Mouse (Mus musculus): ENCODE results near the gene Coro1c. TPM values are rescaled to one million over a fixed set of nuclear protein-coding genes. Genes with fewer than 3 reads are reported as not detected.

The Coro1c gene
- 129 and 144 TPM in 2 replicates for polyA plus RNA-seq (2015; fragmentation: Nextera tagmentation; extraction: Ambion mirVana)

- H3K4me2 ChIP-seq = peak within 1 kb of the TSS; percentile 81
- H3K27me3 ChIP-seq (replicated peaks) = no peaks in the 10 kb centered on the region
- H3K9ac ChIP-seq = peak within 1 kb of the TSS; percentile 91
- peak within 1 kb of the TSS; percentile 97 for H3K27ac ChIP-seq
- H3K9me3 ChIP-seq = no peaks in the 10 kb centered on the region
- H3K4me1 ChIP-seq = peaks cover 20% of the 10 kb centered on the region
- peak within 1 kb of the TSS; percentile 98 for H3K4me3 ChIP-seq (replicated peaks)
- under 1% methylated on average over 63 of the region's 68 CpGs for WGBS
- H3K36me3 ChIP-seq = no peaks in the 10 kb centered on the region
- peak; percentile 87 for ATAC-seq (ENCODE audit: insufficient read depth, low FRiP score, low read depth)
These were observed at the start of gene Coro1c for GRCm38 (mm10) chr5:113908592-113909441. Gene Coro1c (minus strand): TSS chr5:113908758.

- no peak for ATAC-seq (ENCODE audit: insufficient read depth, low FRiP score, low read depth)
- Histone ChIP-seq H3K4me2 (no peak overlapping the region), H3K4me3 (replicated peaks) (no peak overlapping the region), H3K9ac (no peak overlapping the region), H3K4me1 (0 out of 2 replicates have a peak, but pooled peaks cover 2% of the 10 kb centered on the region), H3K27ac (no peak overlapping the region), H3K27me3 (replicated peaks) (no peaks in the 10 kb centered on the region), H3K36me3 (peaks cover 28% of the 10 kb centered on the region), H3K9me3 (no peaks in the 10 kb centered on the region)
- 5% methylated on average over 4 of the region's 4 CpGs for WGBS
These were observed 48.0 kb upstream of the Coro1c start for GRCm38 (mm10) chr5:113956510-113956909.

- 92% methylated on average over 8 of the region's 8 CpGs for WGBS
- Histone ChIP-seq H3K9me3 (no peaks in the 10 kb centered on the region), H3K4me3 (replicated peaks) (no peak overlapping the region), H3K27me3 (replicated peaks) (no peaks in the 10 kb centered on the region), H3K27ac (no peak overlapping the region), H3K9ac (no peak overlapping the region), H3K4me1 (0 out of 2 replicates have a peak, but pooled peaks cover 2% of the 10 kb centered on the region), H3K36me3 (peaks cover 31% of the 10 kb centered on the region), H3K4me2 (no peak overlapping the region)
- no peak for ATAC-seq (ENCODE audit: insufficient read depth, low FRiP score, low read depth)
These were observed 47.1 kb upstream of the Coro1c start for GRCm38 (mm10) chr5:113955691-113956090.

- Histone ChIP-seq H3K9ac (no peak overlapping the region), H3K27me3 (replicated peaks) (no peaks in the 10 kb centered on the region), H3K27ac (no peak overlapping the region), H3K4me1 (0 out of 2 replicates have a peak, but pooled peaks cover 2% of the 10 kb centered on the region), H3K4me2 (no peak overlapping the region), H3K9me3 (no peaks in the 10 kb centered on the region), H3K4me3 (replicated peaks) (no peak overlapping the region), H3K36me3 (peaks cover 35% of the 10 kb centered on the region)
- no peak for ATAC-seq (ENCODE audit: insufficient read depth, low FRiP score, low read depth)
- 88% methylated on average over 5 of the region's 5 CpGs for WGBS
These were observed 46.7 kb upstream of the Coro1c start for GRCm38 (mm10) chr5:113955281-113955680.

GRCm38 (mm10) chr5:113954421-113954820 lies 45.9 kb upstream of the Coro1c start:
- no peak overlapping the region for H3K27ac ChIP-seq
- H3K9ac ChIP-seq = no peak overlapping the region
- no peak overlapping the region for H3K4me3 ChIP-seq (replicated peaks)
- H3K9me3 ChIP-seq = no peaks in the 10 kb centered on the region
- 14% methylated on average over 7 of the region's 7 CpGs for WGBS
- no peak for ATAC-seq (ENCODE audit: insufficient read depth, low FRiP score, low read depth)
- H3K4me2 ChIP-seq = no peak overlapping the region
- peaks cover 43% of the 10 kb centered on the region for H3K36me3 ChIP-seq
- no peaks in the 10 kb centered on the region for H3K27me3 ChIP-seq (replicated peaks)
- no peaks in the 10 kb centered on the region for H3K4me1 ChIP-seq

GRCm38 (mm10) chr5:113952519-113952918 lies 44.0 kb upstream of the Coro1c start:
- Histone ChIP-seq H3K27me3 (replicated peaks) (no peaks in the 10 kb centered on the region), H3K9me3 (no peaks in the 10 kb centered on the region), H3K9ac (no peak overlapping the region), H3K4me3 (replicated peaks) (no peak overlapping the region), H3K4me1 (no peaks in the 10 kb centered on the region), H3K27ac (no peak overlapping the region), H3K36me3 (peaks cover 45% of the 10 kb centered on the region), H3K4me2 (no peak overlapping the region)
- WGBS = 60% methylated on average over 10 of the region's 10 CpGs
- ATAC-seq (ENCODE audit: insufficient read depth, low FRiP score, low read depth) = no peak

GRCm38 (mm10) chr5:113951693-113952071 lies 43.1 kb upstream of the Coro1c start:
- Histone ChIP-seq H3K9me3 (no peaks in the 10 kb centered on the region), H3K4me2 (no peak overlapping the region), H3K4me1 (no peaks in the 10 kb centered on the region), H3K4me3 (replicated peaks) (no peak overlapping the region), H3K9ac (no peak overlapping the region), H3K36me3 (peaks cover 44% of the 10 kb centered on the region), H3K27me3 (replicated peaks) (no peaks in the 10 kb centered on the region), H3K27ac (no peak overlapping the region)
- WGBS = 37% methylated on average over 11 of the region's 11 CpGs
- 0 out of 2 replicates have a peak, but pooled peaks have one; percentile 17 for ATAC-seq (ENCODE audit: insufficient read depth, low FRiP score, low read depth)

GRCm38 (mm10) chr5:113950786-113951692 lies 42.5 kb upstream of the Coro1c start:
- H3K4me1 ChIP-seq = no peaks in the 10 kb centered on the region
- H3K9ac ChIP-seq = no peak overlapping the region
- WGBS = 74% methylated on average over 19 of the region's 19 CpGs
- H3K36me3 ChIP-seq = peaks cover 44% of the 10 kb centered on the region
- no peaks in the 10 kb centered on the region for H3K9me3 ChIP-seq
- H3K4me2 ChIP-seq = no peak overlapping the region
- H3K27me3 ChIP-seq (replicated peaks) = no peaks in the 10 kb centered on the region
- no peak overlapping the region for H3K27ac ChIP-seq
- ATAC-seq (ENCODE audit: insufficient read depth, low FRiP score, low read depth) = peak; percentile 32; the same call in 1 of the 2 replicates
- H3K4me3 ChIP-seq (replicated peaks) = no peak overlapping the region

- Histone ChIP-seq H3K9me3 (no peaks in the 10 kb centered on the region), H3K4me1 (no peaks in the 10 kb centered on the region), H3K4me2 (no peak overlapping the region), H3K9ac (no peak overlapping the region), H3K27ac (no peak overlapping the region), H3K36me3 (peaks cover 38% of the 10 kb centered on the region), H3K27me3 (replicated peaks) (no peaks in the 10 kb centered on the region), H3K4me3 (replicated peaks) (no peak overlapping the region)
- ATAC-seq (ENCODE audit: insufficient read depth, low FRiP score, low read depth) = no peak
- 91% methylated on average over 17 of the region's 17 CpGs for WGBS
These were observed 41.6 kb upstream of the Coro1c start for GRCm38 (mm10) chr5:113950133-113950532.

- H3K36me3 ChIP-seq = peaks cover 56% of the 10 kb centered on the region
- no peaks in the 10 kb centered on the region for H3K4me1 ChIP-seq
- H3K27me3 ChIP-seq (replicated peaks) = no peaks in the 10 kb centered on the region
- no peak overlapping the region for H3K4me2 ChIP-seq
- ATAC-seq (ENCODE audit: insufficient read depth, low FRiP score, low read depth) = no peak
- H3K9me3 ChIP-seq = no peaks in the 10 kb centered on the region
- no peak overlapping the region for H3K27ac ChIP-seq
- H3K4me3 ChIP-seq (replicated peaks) = no peak overlapping the region
- no peak overlapping the region for H3K9ac ChIP-seq
- WGBS = 73% methylated on average over 2 of the region's 2 CpGs
These were observed 38.7 kb upstream of the Coro1c start for GRCm38 (mm10) chr5:113947280-113947679.

GRCm38 (mm10) chr5:113945126-113945525 lies 36.6 kb upstream of the Coro1c start:
- Histone ChIP-seq H3K9ac (no peak overlapping the region), H3K27me3 (replicated peaks) (no peaks in the 10 kb centered on the region), H3K36me3 (peaks cover 55% of the 10 kb centered on the region), H3K4me3 (replicated peaks) (no peak overlapping the region), H3K27ac (0 out of 2 replicates have a peak overlapping the region, but pooled peaks have one; percentile 7), H3K9me3 (no peaks in the 10 kb centered on the region), H3K4me2 (no peak overlapping the region), H3K4me1 (no peaks in the 10 kb centered on the region)
- ATAC-seq (ENCODE audit: insufficient read depth, low FRiP score, low read depth) = no peak
- WGBS = 85% methylated on average over 6 of the region's 6 CpGs

GRCm38 (mm10) chr5:113943328-113943727 lies 34.8 kb upstream of the Coro1c start:
- Histone ChIP-seq H3K4me2 (no peak overlapping the region), H3K9me3 (no peaks in the 10 kb centered on the region), H3K9ac (no peak overlapping the region), H3K4me1 (no peaks in the 10 kb centered on the region), H3K36me3 (peaks cover 45% of the 10 kb centered on the region), H3K27ac (no peak overlapping the region), H3K27me3 (replicated peaks) (no peaks in the 10 kb centered on the region), H3K4me3 (replicated peaks) (no peak overlapping the region)
- no peak for ATAC-seq (ENCODE audit: insufficient read depth, low FRiP score, low read depth)
- WGBS = 83% methylated on average over 12 of the region's 12 CpGs
